Mouse (Mus musculus) c-Kit-positive CD71-positive TER-119-positive erythroid progenitor cells, embryonic 14.5 days (primary cell): ENCODE results near the gene Pim3.
A peak's percentile ranks its signal among the peaks of the same experiment; 100 is the strongest.

Experiments used
- DNase-seq: peaks from one replicate; pipeline ENCODE4 v3.0.0-alpha.2; 2013; ENCODE audit warnings: low spot score

Pim3 gene

GRCm38 (mm10) chr15:88881253-88882044 is 19.5 kb downstream of the Pim3 start:
- DNase-seq: no peak

GRCm38 (mm10) chr15:88882851-88883250 is 20.9 kb downstream of the Pim3 start:
- no peak for DNase-seq

GRCm38 (mm10) chr15:88883342-88883741 is 21.4 kb downstream of the Pim3 start:
- DNase-seq: no peak

- no peak for DNase-seq
These were observed 23.4 kb downstream of the Pim3 start for GRCm38 (mm10) chr15:88885376-88885775.

GRCm38 (mm10) chr15:88889032-88889431 is 27.0 kb downstream of the Pim3 start:
- no peak for DNase-seq

GRCm38 (mm10) chr15:88889994-88890393 is 28.0 kb downstream of the Pim3 start:
- DNase-seq: no peak

- peak; percentile 65 for DNase-seq
These were observed 29.0 kb downstream of the Pim3 start for GRCm38 (mm10) chr15:88890751-88891675.

- no peak for DNase-seq
These were observed 29.7 kb downstream of the Pim3 start for GRCm38 (mm10) chr15:88891676-88892040.

- DNase-seq: no peak
These were observed 30.3 kb downstream of the Pim3 start for GRCm38 (mm10) chr15:88892252-88892651.

GRCm38 (mm10) chr15:88892876-88893275 is 30.9 kb downstream of the Pim3 start:
- DNase-seq: no peak

GRCm38 (mm10) chr15:88895119-88895518 is 33.1 kb downstream of the Pim3 start:
- DNase-seq: no peak

GRCm38 (mm10) chr15:88895891-88896290 is 33.9 kb downstream of the Pim3 start:
- no peak for DNase-seq

- no peak for DNase-seq
These were observed 34.5 kb downstream of the Pim3 start for GRCm38 (mm10) chr15:88896341-88896980.

GRCm38 (mm10) chr15:88902200-88902875 is 40.4 kb downstream of the Pim3 start:
- DNase-seq: no peak

GRCm38 (mm10) chr15:88903086-88903485 is 41.1 kb downstream of the Pim3 start:
- DNase-seq: no peak

GRCm38 (mm10) chr15:88904056-88904811 is 42.2 kb downstream of the Pim3 start:
- no peak for DNase-seq

GRCm38 (mm10) chr15:88906347-88906746 is 44.4 kb downstream of the Pim3 start:
- no peak for DNase-seq

GRCm38 (mm10) chr15:88915046-88915445 is 53.1 kb downstream of the Pim3 start:
- DNase-seq: no peak
